Mouse (Mus musculus): Measurements from ENCODE around the gene Lepr.

- TF ChIP-seq CTCF (IDR thresholded peaks at IDR 0.05; ENCODE audit: low read depth) (no peak), EP300 (IDR thresholded peaks at IDR 0.05; ENCODE audit: low read depth) (no peak)
These were observed 1.9 kb downstream of the Lepr start for GRCm38 (mm10) chr4:101718991-101719580.

Measured in heart, postnatal 0 days (tissue).